Mouse (Mus musculus) common myeloid progenitor, adult 5-6 weeks (primary cell): ENCODE measurements around the gene Cfap46. TPM values are rescaled to one million over a fixed set of nuclear protein-coding genes. Genes with fewer than 3 reads are reported as not detected.

Experiments
- ATAC-seq: replicated peaks from 2 replicates; pipeline ENCODE4 v1.8.0; 2016; ENCODE audit warnings: low read depth, mild to moderate bottlenecking, moderate TSS enrichment, inconsistent platforms; ENCODE audit not compliant: poor library complexity, severe bottlenecking
- total RNA-seq: library from RNA; stranded (forward); fragments of 200-1000, 187-1606 nt; gene quantifications from 2 replicates; pipeline ENCODE4 v1.2.3, GENCODE M21; 2017

Cfap46 gene
- total RNA-seq, 1 experiment from 2014 or later = not detected

- no peak for ATAC-seq
Measured at GRCm38 (mm10) chr7:139582595-139582994, 101.0 kb downstream of the Cfap46 start, which contains the start of gene Nkx6-2. Gene Nkx6-2 (minus strand): TSS chr7:139582797.

DNA sequence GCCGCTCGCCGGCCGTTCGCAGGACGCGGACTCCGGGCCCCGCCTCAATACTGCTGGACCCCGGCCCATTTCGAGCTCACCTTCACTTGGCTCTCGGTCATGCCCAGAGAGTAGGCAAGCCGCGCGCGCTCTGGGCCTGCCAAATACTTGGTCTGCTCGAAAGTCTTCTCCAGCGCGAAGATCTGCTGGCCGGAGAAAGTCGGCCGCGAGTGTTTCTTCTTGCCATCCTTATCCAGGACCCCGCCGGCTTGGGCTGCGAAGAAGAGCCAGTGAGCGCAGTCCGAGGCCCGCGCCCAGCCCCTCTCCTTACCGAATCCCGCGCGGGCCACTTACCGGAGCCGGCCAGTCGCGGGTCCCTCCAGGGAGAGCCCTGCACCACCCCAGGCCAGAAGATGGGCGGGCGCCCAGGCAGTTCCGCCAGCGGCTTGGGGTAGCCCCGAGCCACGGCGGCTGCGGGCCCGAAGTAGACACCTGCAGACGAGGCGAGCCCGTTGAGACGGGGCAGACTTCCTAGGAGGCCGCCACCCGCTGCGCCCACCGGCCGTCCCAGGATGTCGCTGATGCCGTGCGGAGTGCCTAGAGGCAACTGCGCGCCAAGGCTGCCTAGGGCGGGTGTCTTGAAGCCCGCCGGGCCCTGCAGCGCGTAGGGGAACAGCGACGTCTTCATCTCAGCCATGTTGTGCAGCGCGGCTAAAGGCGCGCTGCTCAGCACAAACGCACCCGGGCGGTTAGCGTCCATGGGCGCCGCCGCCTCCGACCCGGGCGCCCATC, 101.6 kb downstream of the Cfap46 start:
- ATAC-seq = no peak

DNA sequence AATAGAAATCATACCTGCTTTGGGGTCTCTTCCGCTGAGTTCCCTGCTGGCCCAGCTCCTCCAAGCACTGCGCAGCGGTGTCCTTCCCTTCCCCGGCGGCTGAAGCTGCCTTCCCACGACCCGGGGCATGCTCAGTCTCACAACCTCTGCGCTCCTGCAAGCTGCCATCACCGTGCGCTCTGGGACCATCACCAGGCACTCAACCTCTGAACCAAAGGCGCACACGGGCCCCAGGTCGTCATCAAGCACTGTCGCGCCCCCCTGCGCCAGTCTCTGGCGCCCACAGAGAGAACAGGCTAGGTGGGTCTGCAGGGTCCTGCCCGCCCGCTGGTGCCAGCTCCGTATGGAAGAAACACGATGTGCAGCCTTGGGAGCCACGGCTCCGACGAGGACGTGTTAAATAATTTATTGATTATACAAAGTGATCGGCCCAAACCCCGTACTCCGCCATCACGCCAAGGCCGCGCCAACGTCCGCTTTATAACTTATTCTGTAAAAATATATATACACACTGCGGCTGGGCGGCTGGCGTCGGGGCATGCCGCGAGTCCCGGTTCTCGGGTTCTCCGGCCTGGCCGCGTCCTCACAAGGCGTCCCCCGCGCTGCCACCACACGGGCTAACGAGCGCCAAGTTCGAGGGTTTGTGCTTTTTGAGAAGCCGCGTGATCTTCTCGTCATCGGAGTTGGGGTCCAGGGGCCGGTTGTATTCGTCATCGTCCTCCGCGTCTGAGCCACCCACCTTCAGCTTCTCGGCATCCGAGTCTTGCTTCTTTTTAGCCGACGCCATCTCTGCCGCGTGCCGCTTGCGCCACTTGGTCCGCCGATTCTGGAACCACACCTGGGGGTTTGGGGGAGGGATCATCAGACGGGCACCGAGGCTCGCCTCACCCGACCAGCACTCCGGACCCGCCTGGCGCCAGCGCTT, 102.5 kb downstream of the Cfap46 start:
- no peak for ATAC-seq

- no peak for ATAC-seq
Measured at GRCm38 (mm10) chr7:139579261-139579905, 104.2 kb downstream of the Cfap46 start.

- ATAC-seq = no peak
Measured at GRCm38 (mm10) chr7:139576064-139576686, 107.4 kb downstream of the Cfap46 start.

DNA sequence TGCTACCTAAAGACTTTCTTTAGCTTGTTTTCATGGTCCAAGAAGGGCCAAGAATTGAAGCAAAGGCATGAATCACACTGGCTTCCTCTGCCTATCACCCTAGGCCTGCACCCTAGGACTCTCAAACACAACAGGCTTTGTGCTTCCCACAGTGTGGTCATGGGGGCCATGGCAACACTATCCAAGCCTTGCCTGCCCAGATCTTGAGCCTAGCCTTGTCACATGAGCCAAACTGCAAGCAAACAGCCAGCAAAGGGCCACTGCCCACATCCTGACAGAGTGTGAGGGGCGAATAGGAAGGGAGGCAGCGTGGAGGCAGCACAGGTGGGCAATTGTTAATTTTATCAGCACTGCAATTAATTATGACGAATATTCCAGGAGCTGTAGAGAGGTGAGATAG, 111.0 kb downstream of the Cfap46 start:
- ATAC-seq = no peak

DNA sequence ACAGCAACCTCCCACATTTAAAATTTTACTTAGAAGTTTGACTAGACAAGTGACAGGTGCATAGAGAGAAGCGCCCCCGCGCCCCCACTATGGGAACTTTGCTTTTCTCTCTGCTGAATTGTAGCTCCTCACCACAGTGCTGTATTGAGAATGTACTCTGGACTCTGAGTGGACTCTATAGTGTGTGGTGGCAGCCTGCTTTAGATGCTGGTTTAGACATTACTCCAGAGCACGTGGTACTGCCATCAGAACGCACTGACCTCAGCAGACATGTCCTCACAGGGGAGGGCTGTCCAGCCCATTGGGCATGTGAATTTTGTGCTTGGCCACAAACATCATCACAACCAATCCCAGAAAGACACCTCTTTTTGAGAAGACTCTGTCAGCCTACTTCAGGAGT, 112.8 kb downstream of the Cfap46 start:
- ATAC-seq = no peak

DNA sequence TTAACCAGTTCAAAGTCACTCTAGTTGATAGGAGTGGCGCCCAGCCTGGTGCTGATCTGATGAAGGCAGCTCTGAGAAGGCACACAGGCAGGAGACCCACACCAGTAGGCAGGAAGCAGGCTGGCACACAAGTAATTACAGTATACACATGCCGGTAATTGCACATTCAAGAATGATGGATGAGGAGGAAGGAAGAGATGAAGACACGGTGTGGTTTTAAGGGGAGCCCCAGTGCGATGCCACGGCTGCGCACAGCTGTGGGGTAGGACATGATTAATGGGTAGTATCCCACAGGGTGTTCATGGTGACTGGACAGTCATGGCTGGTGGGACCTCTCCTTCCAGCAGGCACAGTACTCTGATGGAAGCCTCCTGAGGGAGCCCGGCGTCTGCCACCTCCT, 117.1 kb downstream of the Cfap46 start:
- peak; percentile 90 for ATAC-seq

GRCm38 (mm10) chr7:139565998-139566397, 117.6 kb downstream of the Cfap46 start:
- peak; percentile 15 for ATAC-seq

- no peak for ATAC-seq
Measured at GRCm38 (mm10) chr7:139564161-139564560, 119.5 kb downstream of the Cfap46 start.

DNA sequence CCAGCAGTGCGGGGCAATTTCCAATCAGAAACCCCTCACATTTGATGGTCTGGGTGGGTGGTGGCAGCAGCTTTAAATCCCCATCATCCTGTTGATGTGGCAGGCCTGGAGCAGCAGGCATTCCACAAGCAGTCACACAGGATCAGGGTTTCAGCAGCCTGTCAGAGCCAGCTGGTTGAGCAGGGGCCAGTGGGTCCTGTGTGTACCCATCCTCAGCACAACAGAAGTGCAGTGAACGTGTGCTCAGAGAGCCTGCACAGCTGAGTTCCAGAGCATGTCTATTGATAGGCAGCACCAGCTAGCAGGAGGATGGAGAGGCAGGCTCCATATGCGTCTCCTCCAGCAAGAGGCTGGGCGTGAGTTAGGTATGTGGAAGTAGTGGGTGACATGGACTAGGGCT, 120.2 kb downstream of the Cfap46 start:
- ATAC-seq = no peak

DNA sequence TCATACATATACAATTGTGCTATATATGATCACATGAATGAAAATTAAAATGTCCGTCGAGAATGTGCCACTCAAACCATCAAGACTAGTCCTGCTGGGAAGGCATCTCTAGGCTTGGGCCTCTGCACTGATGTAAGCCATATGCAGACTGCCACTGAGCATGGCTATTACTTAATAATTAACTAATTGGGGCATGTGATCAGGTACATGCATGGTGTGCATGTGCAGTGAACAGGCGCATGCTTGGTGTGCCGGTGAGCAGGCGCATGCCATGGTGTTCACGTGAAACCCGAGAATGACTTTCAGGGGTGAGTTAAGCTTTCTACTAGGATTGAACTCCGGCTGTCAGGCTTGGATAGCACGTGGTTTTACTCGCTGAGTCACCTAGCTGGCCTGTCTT, 124.0 kb downstream of the Cfap46 start:
- no peak for ATAC-seq

DNA sequence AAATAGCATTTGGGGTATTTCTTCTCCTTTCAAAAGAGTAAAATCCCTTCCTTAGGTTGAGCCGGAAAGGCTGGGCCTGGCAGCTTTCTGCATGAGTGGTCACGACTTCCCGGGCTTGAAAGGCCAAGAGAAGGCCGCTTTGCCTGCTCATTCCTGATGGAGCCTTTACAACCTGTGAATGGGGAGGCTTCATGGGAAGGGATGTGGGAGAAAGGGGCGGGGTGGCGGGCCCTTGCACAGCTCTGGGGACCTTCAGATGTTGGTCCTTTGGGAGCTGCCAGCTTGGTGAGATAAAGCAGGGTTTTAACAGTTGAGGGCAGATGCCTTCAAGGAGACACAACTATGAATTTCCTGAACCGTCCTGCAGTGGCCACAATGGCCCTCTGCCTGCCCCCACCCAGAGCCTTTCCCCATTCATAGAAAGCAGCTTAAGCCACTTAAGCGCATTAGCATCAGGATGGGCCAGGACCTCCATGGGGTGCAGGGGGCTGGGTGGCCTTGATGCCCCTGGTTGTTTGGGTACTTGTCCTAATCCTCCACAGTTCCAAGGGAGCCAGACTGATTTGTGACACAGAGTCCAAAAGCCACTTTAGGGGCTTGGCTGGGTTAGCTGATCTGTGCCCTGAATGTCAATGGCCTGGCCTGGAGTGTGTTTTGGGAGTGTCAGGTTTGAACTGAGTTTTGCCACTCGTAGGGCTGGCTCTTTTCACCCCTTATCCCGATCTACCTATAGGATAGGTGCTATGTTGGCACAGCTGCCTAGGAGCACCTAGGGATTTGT, 126.7 kb downstream of the Cfap46 start:
- ATAC-seq = no peak

DNA sequence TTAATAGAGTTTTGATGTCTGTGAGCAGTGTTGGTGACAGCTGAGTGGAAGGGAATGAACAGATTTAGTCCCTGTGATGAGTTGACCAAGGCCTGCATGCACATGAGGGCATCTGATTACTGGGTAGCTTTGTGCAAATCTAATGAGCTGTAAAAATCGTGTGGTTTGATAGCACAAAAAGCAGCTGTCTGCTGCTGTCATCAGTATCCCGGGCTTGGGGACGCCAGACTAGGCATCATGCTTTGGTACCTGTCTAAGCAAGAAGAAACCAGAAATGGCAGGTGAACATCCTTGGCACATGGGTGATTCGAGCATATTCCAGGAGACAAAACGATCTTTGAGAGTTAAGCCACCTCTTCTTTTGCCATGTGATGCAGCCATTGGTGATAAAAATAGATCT, 127.3 kb downstream of the Cfap46 start:
- no peak for ATAC-seq

DNA sequence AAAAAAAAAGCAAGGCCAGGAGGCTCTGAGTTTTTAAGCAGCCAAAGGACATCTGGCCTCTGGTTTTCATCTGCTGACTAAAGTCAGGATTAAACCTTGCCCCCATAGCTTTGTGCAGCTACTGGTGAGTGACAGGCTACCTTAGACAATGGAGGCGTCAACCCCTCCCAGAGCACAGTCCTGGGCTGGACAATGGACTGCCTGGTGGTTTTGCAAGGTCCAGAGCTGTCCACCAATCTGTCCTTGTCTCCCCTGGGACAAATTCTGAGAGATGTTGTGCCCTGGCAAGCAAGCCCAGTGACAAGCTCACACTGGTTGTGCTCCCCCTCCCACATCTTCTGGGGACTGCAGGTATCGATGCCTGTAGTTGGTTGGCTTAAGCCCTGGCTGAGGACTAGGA, 132.1 kb downstream of the Cfap46 start:
- ATAC-seq = no peak

Other genes starting within 250 kb of the Cfap46 start
- not detected in 2 replicates for gene Nkx6-2, start 101.0 kb downstream of the Cfap46 start, total RNA-seq
- not detected in 2 replicates for gene Adgra1, start 150.4 kb upstream of the Cfap46 start, total RNA-seq
- not detected in 2 replicates for gene Kndc1, start 210.9 kb upstream of the Cfap46 start, total RNA-seq